In genomic region chr8:71483932-71484331, GRCm38 (mm10) we compare ENCODE assay signal across 8 mouse cellular contexts. TPM values are rescaled to one million over a fixed set of nuclear protein-coding genes. Genes with fewer than 3 reads are reported as not detected.
DNase-seq lines count a peak whose midpoint lies in the region; ATAC-seq and TF ChIP-seq lines count a peak whose summit lies in the region.

No protein-coding gene starts in this region.

- H3K9ac ChIP-seq in heart, postnatal 0 days (replicated peaks; ENCODE audit: low read depth, low read length), result no peak overlapping the region
- H3K9ac ChIP-seq in heart, embryonic 12.5 days, result no peak overlapping the region
- no peak overlapping the region for H3K9ac ChIP-seq in midbrain, embryonic 11.5 days (ENCODE audit: low read length)

- TF ChIP-seq CTCF in heart, postnatal 0 days (IDR thresholded peaks at IDR 0.05; ENCODE audit: low read depth), result no peak
- TF ChIP-seq CTCF in E14TG2a.4 (conservative IDR thresholded peaks at IDR 0.05; ENCODE audit: low read length), result no peak

- WGBS in heart, postnatal 0 days, result 54% methylated on average over 8 of the region's 8 CpGs
- 40% methylated on average over 8 of the region's 8 CpGs for WGBS in heart, embryonic 12.5 days
- WGBS in midbrain, embryonic 11.5 days, result 48% methylated on average over 8 of the region's 8 CpGs

- no peak for TF ChIP-seq EP300 in heart, postnatal 0 days (IDR thresholded peaks at IDR 0.05; ENCODE audit: low read depth)

- no peaks in the 10 kb centered on the region for H3K9me3 ChIP-seq in heart, postnatal 0 days (replicated peaks; ENCODE audit: control insufficient read depth, low read length)
- no peaks in the 10 kb centered on the region for H3K9me3 ChIP-seq in heart, embryonic 12.5 days (replicated peaks)
- H3K9me3 ChIP-seq in E14TG2a.4 (ENCODE audit: low read length), result no peaks in the 10 kb centered on the region
- H3K9me3 ChIP-seq in midbrain, embryonic 11.5 days (ENCODE audit: control insufficient read depth, low read length), result no peaks in the 10 kb centered on the region

- H3K27me3 ChIP-seq in heart, postnatal 0 days (ENCODE audit: control insufficient read depth, insufficient read depth, low read length), result no peaks in the 10 kb centered on the region
- peaks cover 45% of the 10 kb centered on the region for H3K27me3 ChIP-seq in heart, embryonic 12.5 days (replicated peaks)
- H3K27me3 ChIP-seq in E14TG2a.4 (ENCODE audit: insufficient read depth, low read length), result peaks cover 44% of the 10 kb centered on the region
- H3K27me3 ChIP-seq in midbrain, embryonic 11.5 days (ENCODE audit: control insufficient read depth, insufficient read depth, low read length), result no peaks in the 10 kb centered on the region

- H3K36me3 ChIP-seq in heart, postnatal 0 days (replicated peaks; ENCODE audit: control insufficient read depth, insufficient read depth, low read length), result 0 out of 2 replicates have a peak, but pooled peaks cover 6% of the 10 kb centered on the region
- H3K36me3 ChIP-seq in heart, embryonic 12.5 days, result peaks cover 13% of the 10 kb centered on the region
- H3K36me3 ChIP-seq in E14TG2a.4 (ENCODE audit: insufficient read depth, low read length), result 0 out of 2 replicates have a peak, but pooled peaks cover 6% of the 10 kb centered on the region
- peaks cover 14% of the 10 kb centered on the region for H3K36me3 ChIP-seq in midbrain, embryonic 11.5 days (ENCODE audit: control insufficient read depth, insufficient read depth, low read length)

- peaks cover 3% of the 10 kb centered on the region for H3K4me1 ChIP-seq in heart, postnatal 0 days (ENCODE audit: control insufficient read depth, insufficient read depth)
- peaks cover 9% of the 10 kb centered on the region for H3K4me1 ChIP-seq in heart, embryonic 12.5 days (replicated peaks)
- H3K4me1 ChIP-seq in E14TG2a.4 (replicated peaks; ENCODE audit: low read depth, low read length), result peaks cover 67% of the 10 kb centered on the region
- H3K4me1 ChIP-seq in midbrain, embryonic 11.5 days (ENCODE audit: control insufficient read depth, insufficient read depth, low read length), result peaks cover 15% of the 10 kb centered on the region

- no peak overlapping the region for H3K4me3 ChIP-seq in heart, postnatal 0 days (ENCODE audit: low read depth, low read length)
- no peak overlapping the region for H3K4me3 ChIP-seq in heart, embryonic 12.5 days
- H3K4me3 ChIP-seq in E14TG2a.4 (replicated peaks; ENCODE audit: low read length), result peak overlapping the region; percentile 87; the same call in 1 of the 2 replicates
- no peak overlapping the region for H3K4me3 ChIP-seq in midbrain, embryonic 11.5 days (ENCODE audit: low read depth, low read length)

- ATAC-seq in heart, postnatal 0 days (ENCODE audit: insufficient read depth, low read depth), result no peak
- ATAC-seq in heart, embryonic 12.5 days (ENCODE audit: insufficient number of reproducible peaks, low FRiP score), result no peak
- ATAC-seq in midbrain, embryonic 11.5 days (ENCODE audit: low FRiP score), result no peak
- no peak for ATAC-seq in monocyte, adult 5-6 weeks (replicated peaks; ENCODE audit: insufficient number of reproducible peaks, low FRiP score, low TSS enrichment, poor library complexity, severe bottlenecking)

- DNase-seq in heart, postnatal 0 days (ENCODE audit: low spot score), result peak; percentile 35
- peak; percentile 82 for DNase-seq in forelimb bud, embryonic 11.5 days (ENCODE audit: low read depth, low spot score)
- peak; percentile 82 for DNase-seq in midbrain, embryonic 11.5 days (ENCODE audit: low spot score, missing footprints)
- no peak for DNase-seq in spleen, postnatal 14 days (ENCODE audit: low spot score in 2 of 2)
- no peak for DNase-seq in layer of hippocampus, adult 11-12 months (ENCODE audit: low spot score)

- no peak overlapping the region for H3K27ac ChIP-seq in heart, postnatal 0 days (ENCODE audit: low read depth)
- no peak overlapping the region for H3K27ac ChIP-seq in heart, embryonic 12.5 days (ENCODE audit: poor library complexity, severe bottlenecking)
- H3K27ac ChIP-seq in midbrain, embryonic 11.5 days (ENCODE audit: low read depth, low read length), result no peak overlapping the region

- no peak overlapping the region for H3K4me2 ChIP-seq in heart, postnatal 0 days (ENCODE audit: low read depth, low read length)
- no peak overlapping the region for H3K4me2 ChIP-seq in heart, embryonic 12.5 days
- no peak overlapping the region for H3K4me2 ChIP-seq in midbrain, embryonic 11.5 days

RNA-seq across cellular contexts. Expression of gene Ano8, which starts 1.8 kb away (rescaled TPM):
- total RNA-seq in heart, postnatal 0 days (2014; rRNA removed; ENCODE audit: low replicate concordance), result 10.8 and 15.0 TPM in 2 replicates
- 0.74 and 0.93 TPM in 2 replicates for polyA plus RNA-seq in heart, postnatal 0 days (2015; fragmentation: Nextera tagmentation; extraction: Ambion mirVana)
- polyA plus RNA-seq in heart, embryonic 12.5 days (2016; fragmentation: Nextera tagmentation; extraction: Ambion mirVana), result 2.7 and 3.8 TPM in 2 replicates
- 4.0 and 4.7 TPM in 2 replicates for polyA plus RNA-seq in midbrain, embryonic 11.5 days (2014; fragmentation: Nextera tagmentation; extraction: Ambion mirVana)
- total RNA-seq in monocyte, adult 5-6 weeks (2017), result 4.7 to 11.0 TPM (median 8.5 TPM) in 3 replicates

RNA-seq across cellular contexts. Expression of gene Gtpbp3, which starts 4.0 kb away (rescaled TPM):
- 21.1 and 36.7 TPM in 2 replicates for total RNA-seq in heart, postnatal 0 days (2014; rRNA removed; ENCODE audit: low replicate concordance)
- polyA plus RNA-seq in heart, postnatal 0 days (2015; fragmentation: Nextera tagmentation; extraction: Ambion mirVana), result 10.3 and 11.3 TPM in 2 replicates
- polyA plus RNA-seq in heart, embryonic 12.5 days (2016; fragmentation: Nextera tagmentation; extraction: Ambion mirVana), result 11.6 and 12.8 TPM in 2 replicates
- 4.0 and 4.6 TPM in 2 replicates for polyA plus RNA-seq in midbrain, embryonic 11.5 days (2014; fragmentation: Nextera tagmentation; extraction: Ambion mirVana)
- 16.0 to 22.2 TPM (median 16.4 TPM) in 3 replicates for total RNA-seq in monocyte, adult 5-6 weeks (2017)

RNA-seq across cellular contexts. Expression of gene Dda1, which starts 14.9 kb away (rescaled TPM):
- total RNA-seq in heart, postnatal 0 days (2014; rRNA removed; ENCODE audit: low replicate concordance), result 73.5 and 89.9 TPM in 2 replicates
- polyA plus RNA-seq in heart, postnatal 0 days (2015; fragmentation: Nextera tagmentation; extraction: Ambion mirVana), result 62.7 and 66.4 TPM in 2 replicates
- 85.4 and 89.9 TPM in 2 replicates for polyA plus RNA-seq in heart, embryonic 12.5 days (2016; fragmentation: Nextera tagmentation; extraction: Ambion mirVana)
- 128 and 129 TPM in 2 replicates for polyA plus RNA-seq in midbrain, embryonic 11.5 days (2014; fragmentation: Nextera tagmentation; extraction: Ambion mirVana)
- 33.6 to 53.8 TPM (median 42.4 TPM) in 3 replicates for total RNA-seq in monocyte, adult 5-6 weeks (2017)

RNA-seq across cellular contexts. Expression of gene Mrpl34, which starts 19.2 kb away (rescaled TPM):
- total RNA-seq in heart, postnatal 0 days (2014; rRNA removed; ENCODE audit: low replicate concordance), result 169 and 188 TPM in 2 replicates
- 284 and 320 TPM in 2 replicates for polyA plus RNA-seq in heart, postnatal 0 days (2015; fragmentation: Nextera tagmentation; extraction: Ambion mirVana)
- 172 and 175 TPM in 2 replicates for polyA plus RNA-seq in heart, embryonic 12.5 days (2016; fragmentation: Nextera tagmentation; extraction: Ambion mirVana)
- polyA plus RNA-seq in midbrain, embryonic 11.5 days (2014; fragmentation: Nextera tagmentation; extraction: Ambion mirVana), result 249 and 251 TPM in 2 replicates
- total RNA-seq in monocyte, adult 5-6 weeks (2017), result 5.7 to 17.9 TPM (median 13.7 TPM) in 3 replicates

RNA-seq across cellular contexts. Expression of gene Abhd8, which starts 20.5 kb away (rescaled TPM):
- 57.7 and 69.8 TPM in 2 replicates for total RNA-seq in heart, postnatal 0 days (2014; rRNA removed; ENCODE audit: low replicate concordance)
- polyA plus RNA-seq in heart, postnatal 0 days (2015; fragmentation: Nextera tagmentation; extraction: Ambion mirVana), result 32.8 and 36.6 TPM in 2 replicates
- 35.4 and 36.7 TPM in 2 replicates for polyA plus RNA-seq in heart, embryonic 12.5 days (2016; fragmentation: Nextera tagmentation; extraction: Ambion mirVana)
- polyA plus RNA-seq in midbrain, embryonic 11.5 days (2014; fragmentation: Nextera tagmentation; extraction: Ambion mirVana), result 36.4 and 42.2 TPM in 2 replicates
- total RNA-seq in monocyte, adult 5-6 weeks (2017), result 2.2 to 12.0 TPM (median 8.3 TPM) in 3 replicates

Comparison
In these comparisons a context has a peak if more than half of its experiments do, and no peak if none do; other contexts are left out.
1. DNase-seq: peak in heart, postnatal 0 days (single experiment), forelimb bud, embryonic 11.5 days (single experiment) and midbrain, embryonic 11.5 days (single experiment); none in spleen, postnatal 14 days (0 of 2) and layer of hippocampus, adult 11-12 months (single experiment).